Mouse (Mus musculus) lung, postnatal 0 days (tissue): ENCODE results near the gene Ssbp3.

Experiments
- CTCF ChIP-seq: IDR thresholded peaks from 2 replicates; pipeline ENCODE4 v1.5.1; 2016; ENCODE audit warnings: antibody characterized with exemption, mild to moderate bottlenecking
- EP300 ChIP-seq: IDR thresholded peaks from 2 replicates; pipeline ENCODE4 v1.6.1; 2016; ENCODE audit warnings: antibody characterized with exemption, mild to moderate bottlenecking, control low read depth

GRCm38 (mm10) chr4:106940945-106941344 lies 30.4 kb downstream of the Ssbp3 start:
- TF ChIP-seq EP300 (no peak), CTCF (no peak)
